Mouse (Mus musculus) heart, embryonic 16.5 days (tissue): ENCODE measurements at regions not wholly inside any gene's neighbourhood (a gene's known extent, or its start where the extent isn't known, plus 50 kb on each side); places are given as distances from the start of the nearest gene placed in this dataset.
A peak's percentile ranks its signal among the peaks of the same experiment; 100 is the strongest.

Experiments
- ATAC-seq: fragments of 200-750 bp; cut with Nextera tagmentation; replicated peaks from 2 replicates; pipeline ENCODE4 v1.8.0; 2017; ENCODE audit warnings: moderate number of reproducible peaks; ENCODE audit not compliant: insufficient read depth, low FRiP score; ENCODE audit errors: extremely low read depth
- H3K27ac ChIP-seq: fragments of 300-500 bp; sonication (generic); 2 replicates; pipeline ENCODE4 v1.5.1; 2014; ENCODE audit warnings: mild to moderate bottlenecking, low read length, control low read depth, moderate library complexity
- H3K27me3 ChIP-seq: fragments of 300-500 bp; sonication (generic); 2 replicates; pipeline ENCODE4 v1.6.1; 2014; ENCODE audit warnings: low read length, mixed read lengths; ENCODE audit not compliant: control insufficient read depth, insufficient read depth
- H3K36me3 ChIP-seq: fragments of 300-500 bp; sonication (generic); 2 replicates; pipeline ENCODE4 v1.6.1; 2014; ENCODE audit not compliant: control insufficient read depth, insufficient read depth
- H3K4me1 ChIP-seq: fragments of 300-500 bp; sonication (generic); 2 replicates; pipeline ENCODE4 v1.6.1; 2014; ENCODE audit warnings: low read length, mixed read lengths; ENCODE audit not compliant: control insufficient read depth, insufficient read depth
- H3K4me2 ChIP-seq: fragments of 300-500 bp; sonication (generic); 2 replicates; pipeline ENCODE4 v1.6.1; 2014; ENCODE audit warnings: low read depth, mild to moderate bottlenecking, control low read depth, low read length
- H3K4me3 ChIP-seq: fragments of 300-500 bp; sonication (generic); 2 replicates; pipeline ENCODE4 v1.5.1; 2014; ENCODE audit warnings: mild to moderate bottlenecking, control low read depth, low read length
- H3K9ac ChIP-seq: fragments of 300-500 bp; sonication (generic); 2 replicates; pipeline ENCODE4 v1.6.1; 2014; ENCODE audit warnings: low read length, control low read depth
- H3K9me3 ChIP-seq: fragments of 300-500 bp; sonication (generic); replicated peaks from 2 replicates; pipeline ENCODE4 v1.6.1; 2016; ENCODE audit warnings: low read length; ENCODE audit not compliant: control insufficient read depth
- WGBS: fragments of 180-500 bp; shearing (Covaris S2); extraction: QIAGEN DNeasy Blood & Tissue Kit; methylation state at CpG from one replicate; pipeline ENCODE4 v1.1.7; 2014; 5-methylcytosine and 5-hydroxymethylcytosine counted together

- WGBS = 62% methylated on average over 20 of the region's 20 CpGs
- no peak for ATAC-seq
- Histone ChIP-seq H3K4me2 (no peak overlapping the region), H3K27ac (no peak overlapping the region), H3K36me3 (no peaks in the 10 kb centered on the region), H3K9me3 (no peaks in the 10 kb centered on the region), H3K9ac (no peak overlapping the region), H3K4me1 (no peaks in the 10 kb centered on the region; the same call in 1 of the 2 replicates), H3K27me3 (no peaks in the 10 kb centered on the region), H3K4me3 (no peak overlapping the region)
Observed at GRCm38 (mm10) chr1:177639931-177640846, 89.4 kb upstream of the 1700016C15Rik start.

GRCm38 (mm10) chr1:177642712-177643467, 86.7 kb upstream of the 1700016C15Rik start:
- Histone ChIP-seq H3K27me3 (no peaks in the 10 kb centered on the region), H3K4me3 (no peak overlapping the region), H3K9ac (no peak overlapping the region), H3K36me3 (no peaks in the 10 kb centered on the region), H3K4me1 (no peaks in the 10 kb centered on the region; the same call in 1 of the 2 replicates), H3K4me2 (no peak overlapping the region; the same call in 1 of the 2 replicates), H3K27ac (peak overlapping the region; percentile 10; the same call in 1 of the 2 replicates), H3K9me3 (no peaks in the 10 kb centered on the region)
- ATAC-seq = 0 out of 2 replicates have a peak, but pooled peaks have one; percentile 25
- 57% methylated on average over 10 of the region's 10 CpGs for WGBS

DNA sequence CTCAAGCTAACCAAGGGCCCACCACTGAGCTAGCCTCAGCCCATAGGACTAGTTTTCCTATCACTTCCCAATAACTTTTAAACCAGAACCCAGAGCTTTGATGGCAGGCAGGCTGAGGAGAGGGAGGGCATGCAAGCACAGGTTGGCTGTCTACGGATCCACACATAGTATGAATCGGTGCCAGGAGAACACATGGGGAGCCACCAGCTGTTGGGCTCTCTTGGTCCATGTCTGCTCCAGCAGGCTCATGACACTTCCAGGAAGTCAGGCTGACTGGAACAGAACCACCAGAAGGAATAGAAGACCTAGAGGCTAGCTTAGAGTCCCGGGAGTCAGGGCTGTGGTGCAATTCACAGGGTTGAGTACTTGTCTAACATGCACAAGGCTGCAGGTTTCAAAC, 86.0 kb upstream of the 1700016C15Rik start:
- no peak overlapping the region for H3K27ac ChIP-seq

DNA sequence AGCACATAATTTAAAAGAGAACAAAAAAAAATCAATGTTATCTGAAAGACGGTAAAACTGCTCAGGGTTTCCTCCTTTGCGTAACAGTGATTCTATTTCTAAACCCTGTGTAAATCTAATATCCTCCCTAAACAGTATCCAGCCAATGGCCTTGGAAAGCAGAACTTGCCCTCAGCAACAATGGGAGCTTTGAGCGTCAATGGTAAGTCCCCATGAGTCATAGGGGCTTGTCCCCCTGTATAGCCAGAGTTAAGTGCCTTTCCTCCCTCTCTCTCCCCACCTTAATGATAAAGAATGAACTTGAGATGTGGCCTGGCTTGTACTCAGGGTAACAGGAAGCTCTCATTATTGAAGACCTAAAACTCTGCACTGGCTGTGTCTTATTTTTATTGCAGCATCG, 85.4 kb upstream of the 1700016C15Rik start:
- H3K4me1 ChIP-seq = no peaks in the 10 kb centered on the region; the same call in 1 of the 2 replicates
- H3K27me3 ChIP-seq = no peaks in the 10 kb centered on the region
- 69% methylated on average over 4 of the region's 4 CpGs for whole genome bisulfite sequencing
- no peak overlapping the region for H3K9ac ChIP-seq
- H3K9me3 ChIP-seq = no peaks in the 10 kb centered on the region
- no peaks in the 10 kb centered on the region for H3K36me3 ChIP-seq
- ATAC-seq = no peak
- no peak overlapping the region for H3K27ac ChIP-seq
- H3K4me3 ChIP-seq = no peak overlapping the region
- H3K4me2 ChIP-seq = no peak overlapping the region

More for the DNA sequence above, 86.0 kb upstream of the 1700016C15Rik start:
- Histone ChIP-seq H3K27me3 (no peaks in the 10 kb centered on the region), H3K4me1 (no peaks in the 10 kb centered on the region; the same call in 1 of the 2 replicates), H3K36me3 (no peaks in the 10 kb centered on the region), H3K9ac (no peak overlapping the region), H3K4me3 (no peak overlapping the region), H3K9me3 (no peaks in the 10 kb centered on the region), H3K4me2 (no peak overlapping the region)
- 83% methylated on average over 3 of the region's 3 CpGs for WGBS
- ATAC-seq = no peak

DNA sequence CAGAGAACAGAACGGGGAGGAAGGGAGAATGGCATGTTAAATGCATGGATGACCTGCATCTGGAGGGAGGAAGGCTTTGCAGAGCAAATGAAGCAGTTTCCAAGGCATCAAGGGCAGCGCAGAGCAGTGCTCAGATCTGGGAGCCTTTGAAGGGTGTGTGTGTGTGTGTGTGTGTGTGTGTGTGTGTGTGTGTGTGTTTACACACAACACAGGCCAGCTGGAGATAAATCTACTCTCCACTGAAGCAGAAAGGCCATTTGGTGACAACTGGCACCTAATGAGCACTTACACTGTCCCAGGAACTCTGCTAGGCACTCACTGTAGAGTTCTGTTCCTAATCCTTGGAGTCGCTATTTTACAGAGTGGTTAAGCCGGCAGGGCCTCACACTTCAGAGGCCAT, 84.3 kb upstream of the 1700016C15Rik start:
- 71% methylated on average over 4 of the region's 4 CpGs for WGBS
- H3K27ac ChIP-seq = no peak overlapping the region
- no peaks in the 10 kb centered on the region; the same call in 1 of the 2 replicates for H3K4me1 ChIP-seq
- H3K9ac ChIP-seq = no peak overlapping the region
- H3K27me3 ChIP-seq = no peaks in the 10 kb centered on the region
- no peaks in the 10 kb centered on the region for H3K9me3 ChIP-seq
- H3K4me2 ChIP-seq = no peak overlapping the region
- ATAC-seq = no peak
- H3K36me3 ChIP-seq = no peaks in the 10 kb centered on the region
- H3K4me3 ChIP-seq = no peak overlapping the region

DNA sequence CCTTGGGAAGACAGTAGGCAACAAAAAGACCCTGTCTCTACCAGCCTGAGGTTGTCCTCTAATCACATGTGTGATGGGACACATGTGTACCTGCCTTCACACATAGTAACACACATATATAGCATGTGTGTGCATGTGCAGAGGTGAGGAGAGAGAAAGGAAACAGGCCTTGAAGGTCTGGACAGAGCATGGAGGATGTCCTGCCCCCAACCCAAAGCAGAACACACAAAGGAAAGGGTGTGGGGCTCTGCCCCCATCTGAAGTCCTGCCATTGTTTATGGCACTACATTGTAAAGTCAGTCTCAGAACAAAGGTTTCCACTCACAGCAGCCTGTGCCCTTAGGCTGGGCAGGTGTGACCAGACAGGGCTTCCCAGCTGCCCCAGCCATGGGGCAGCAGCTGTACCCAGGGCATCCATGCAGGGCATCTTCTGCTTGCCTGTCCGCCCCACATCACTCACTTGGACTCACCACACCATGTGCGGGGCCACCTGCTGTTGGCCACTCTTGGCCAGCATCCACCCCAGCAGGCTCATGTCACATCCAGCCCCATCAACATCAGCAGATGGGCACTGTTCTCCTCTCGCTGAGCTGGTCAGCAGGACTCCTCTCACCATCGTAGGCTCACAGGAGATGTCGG, 83.6 kb upstream of the 1700016C15Rik start:
- no peak for ATAC-seq

GRCm38 (mm10) chr1:177647876-177648275, 81.7 kb upstream of the 1700016C15Rik start:
- H3K4me2 ChIP-seq = no peak overlapping the region
- H3K4me3 ChIP-seq = no peak overlapping the region
- H3K36me3 ChIP-seq = no peaks in the 10 kb centered on the region
- ATAC-seq = no peak
- H3K9me3 ChIP-seq = no peaks in the 10 kb centered on the region
- no peak overlapping the region for H3K27ac ChIP-seq
- H3K4me1 ChIP-seq = no peaks in the 10 kb centered on the region; the same call in 1 of the 2 replicates
- 80% methylated on average over 1 of the region's 1 CpGs for WGBS
- no peak overlapping the region for H3K9ac ChIP-seq
- H3K27me3 ChIP-seq = no peaks in the 10 kb centered on the region

More for the DNA sequence above, 83.6 kb upstream of the 1700016C15Rik start:
- Histone ChIP-seq H3K36me3 (no peaks in the 10 kb centered on the region), H3K27me3 (no peaks in the 10 kb centered on the region), H3K27ac (no peak overlapping the region), H3K4me1 (no peaks in the 10 kb centered on the region; the same call in 1 of the 2 replicates), H3K9me3 (no peaks in the 10 kb centered on the region), H3K4me3 (no peak overlapping the region), H3K9ac (no peak overlapping the region), H3K4me2 (no peak overlapping the region)
- 78% methylated on average over 5 of the region's 5 CpGs for WGBS

GRCm38 (mm10) chr1:177648974-177649373, 80.6 kb upstream of the 1700016C15Rik start:
- no peak for ATAC-seq
- no peaks in the 10 kb centered on the region for H3K9me3 ChIP-seq
- no peaks in the 10 kb centered on the region for H3K4me1 ChIP-seq
- H3K27ac ChIP-seq = no peak overlapping the region
- H3K36me3 ChIP-seq = no peaks in the 10 kb centered on the region
- H3K27me3 ChIP-seq = no peaks in the 10 kb centered on the region
- H3K4me3 ChIP-seq = no peak overlapping the region
- no peak overlapping the region for H3K4me2 ChIP-seq
- WGBS = 68% methylated on average over 4 of the region's 4 CpGs
- H3K9ac ChIP-seq = no peak overlapping the region
